Mouse (Mus musculus): ENCODE data around the gene Zbtb16. TPM values are rescaled to one million over a fixed set of nuclear protein-coding genes. Genes with fewer than 3 reads are reported as not detected.

Gene Zbtb16
- total RNA-seq, 1 experiment from 2014 or later = 21.6 TPM

GRCm38 (mm10) chr9:48707824-48708229, 128.2 kb downstream of the Zbtb16 start:
- DNase-seq = peak; percentile 34

- DNase-seq = peak; percentile 26
These were observed 128.7 kb downstream of the Zbtb16 start for GRCm38 (mm10) chr9:48707134-48707823.

DNA sequence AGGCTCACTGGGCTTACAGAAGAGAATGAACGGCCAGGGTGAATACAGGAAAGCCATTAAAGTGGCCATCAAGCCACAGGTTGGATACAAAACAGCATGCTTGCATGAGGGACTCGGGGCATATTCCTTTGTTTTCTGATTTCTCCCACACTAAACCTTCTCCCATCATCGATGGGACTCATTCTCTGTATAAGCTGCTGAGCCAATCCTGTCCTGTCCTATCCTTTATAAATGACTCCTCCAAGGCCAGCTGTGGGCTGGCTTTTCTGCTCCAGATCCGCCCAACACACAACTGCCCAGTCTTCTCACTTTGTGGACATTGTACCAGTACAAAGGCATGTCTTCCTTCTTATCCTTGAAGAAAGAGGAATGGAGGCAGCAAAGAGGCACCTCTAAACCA, 134.7 kb downstream of the Zbtb16 start:
- DNase-seq = no peak

- no peak for DNase-seq
These were observed 135.2 kb downstream of the Zbtb16 start for GRCm38 (mm10) chr9:48700871-48701270.

GRCm38 (mm10) chr9:48697470-48697815, 138.6 kb downstream of the Zbtb16 start:
- DNase-seq = no peak

GRCm38 (mm10) chr9:48696731-48697469, 139.1 kb downstream of the Zbtb16 start:
- DNase-seq = no peak

- no peak for DNase-seq
These were observed 139.7 kb downstream of the Zbtb16 start for GRCm38 (mm10) chr9:48696330-48696729.

DNA sequence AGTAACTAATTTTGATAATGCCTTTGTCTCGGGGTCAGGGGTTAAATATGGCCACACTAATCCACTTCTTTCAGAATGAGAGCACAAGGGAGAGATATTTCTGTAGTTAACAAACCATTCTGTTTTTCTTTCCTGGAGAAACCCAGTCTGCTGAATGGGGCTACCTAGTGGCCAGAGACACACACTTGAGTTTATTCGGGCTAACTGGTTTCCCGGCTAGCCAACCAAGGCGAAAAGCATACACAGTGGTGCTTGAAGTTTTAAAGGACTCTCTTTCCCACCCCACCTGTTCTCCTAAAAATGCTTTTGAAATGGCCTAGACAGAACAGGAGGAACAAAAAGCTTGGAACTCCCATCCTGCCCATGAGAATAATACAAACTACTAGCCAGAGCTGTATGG, 140.2 kb downstream of the Zbtb16 start:
- no peak for DNase-seq

- no peak for DNase-seq
These were observed 141.4 kb downstream of the Zbtb16 start for GRCm38 (mm10) chr9:48694616-48695061.

DNA sequence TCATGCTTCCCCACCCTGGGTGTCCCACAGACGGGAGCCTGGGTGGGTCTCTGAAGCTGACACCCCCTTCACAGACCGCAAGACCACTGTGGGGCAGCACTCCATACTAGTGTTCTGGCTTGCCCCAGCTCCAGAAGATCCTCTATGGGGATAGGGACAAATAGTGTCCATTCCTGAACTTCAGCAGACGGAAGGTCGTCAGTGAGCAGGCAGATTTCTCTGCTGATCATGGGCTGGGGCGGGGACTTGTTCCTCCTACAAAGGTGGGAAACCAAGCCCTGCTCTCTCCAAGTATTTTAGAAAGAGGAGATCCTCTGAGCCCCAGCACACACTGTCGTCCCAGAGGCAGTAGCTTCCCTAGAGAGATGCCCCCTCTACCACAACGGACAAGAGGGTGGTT, 142.3 kb downstream of the Zbtb16 start:
- DNase-seq = no peak

- no peak for DNase-seq
These were observed 146.4 kb downstream of the Zbtb16 start for GRCm38 (mm10) chr9:48689718-48689980.

DNA sequence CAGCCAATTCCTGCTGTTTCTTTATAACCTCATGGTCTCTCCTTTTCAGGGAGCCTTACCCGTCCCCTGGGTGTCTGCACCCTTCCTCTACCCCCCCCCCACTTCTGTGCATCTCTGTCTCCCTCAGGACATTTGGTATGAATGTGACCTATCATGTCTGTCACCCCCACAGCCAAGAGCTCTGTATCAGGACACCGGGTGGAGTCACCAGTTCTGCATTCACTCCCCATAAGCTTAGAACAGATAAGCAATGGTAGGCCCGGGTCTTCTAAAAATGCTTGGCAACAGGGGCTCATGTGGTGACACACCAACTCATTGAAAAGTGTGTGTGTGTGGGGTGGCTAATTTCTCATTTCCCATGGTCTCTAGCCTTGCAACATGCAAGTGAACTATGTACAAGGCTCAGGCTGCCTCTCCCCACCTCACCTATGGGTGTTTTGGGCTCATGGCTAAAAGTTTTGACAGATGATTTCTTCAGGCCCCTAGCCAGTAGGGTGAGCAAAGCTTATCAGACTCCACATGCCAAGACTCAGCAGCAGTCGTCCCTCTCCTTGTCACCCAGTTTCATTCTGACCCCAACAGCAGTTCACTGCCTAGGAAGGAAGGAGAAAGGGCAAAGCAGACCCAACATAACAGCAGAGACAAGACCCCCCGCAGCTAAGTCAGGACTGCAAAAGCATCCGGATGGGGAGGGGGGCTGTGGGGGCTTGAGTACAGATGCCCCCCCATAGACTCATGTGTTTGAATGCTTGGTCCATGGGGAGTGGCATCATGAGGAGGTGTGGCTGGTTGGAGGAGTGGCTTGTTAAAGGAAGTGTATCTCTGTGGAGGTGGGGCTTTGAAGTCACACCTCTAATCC, 146.9 kb downstream of the Zbtb16 start:
- no peak for DNase-seq

DNA sequence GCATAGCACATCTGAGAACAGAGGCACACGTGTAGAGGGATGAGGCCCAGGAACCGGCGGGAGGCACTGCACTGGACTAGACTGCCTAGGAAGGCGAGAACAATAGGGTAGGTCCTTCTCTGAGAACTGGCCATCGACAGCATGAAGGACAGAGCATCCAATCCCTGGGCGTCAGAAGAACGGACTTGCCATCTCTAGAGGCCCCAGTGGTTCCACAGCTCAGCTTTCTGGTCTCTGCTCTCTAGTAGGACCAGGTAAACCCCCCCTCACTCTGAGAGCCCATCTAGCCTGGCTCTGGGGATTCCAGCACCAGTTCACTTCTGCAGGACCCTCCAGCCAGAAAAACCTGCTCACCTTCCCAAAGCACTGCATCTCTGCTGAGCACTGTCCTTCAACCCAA, 148.1 kb downstream of the Zbtb16 start:
- DNase-seq = no peak

DNA sequence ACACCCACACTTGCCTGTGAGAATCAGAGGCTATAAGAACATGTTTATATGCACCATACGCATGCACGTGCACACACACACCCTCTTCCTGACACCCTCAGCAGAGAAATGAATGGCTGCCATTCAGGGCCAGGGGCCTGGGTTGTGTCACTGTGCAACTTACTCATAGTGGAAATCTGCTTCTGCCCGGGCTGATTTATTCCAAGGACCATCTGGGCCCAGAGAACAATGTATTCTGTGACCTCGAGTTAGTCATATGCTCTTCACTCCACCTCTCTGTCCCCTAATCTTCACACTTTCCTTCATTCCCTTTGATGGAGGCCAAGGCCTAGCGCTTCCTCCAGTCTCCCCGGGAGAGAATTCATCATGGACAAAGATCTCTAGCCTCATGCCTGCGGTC, 150.3 kb downstream of the Zbtb16 start:
- peak; percentile 30 for DNase-seq

DNA sequence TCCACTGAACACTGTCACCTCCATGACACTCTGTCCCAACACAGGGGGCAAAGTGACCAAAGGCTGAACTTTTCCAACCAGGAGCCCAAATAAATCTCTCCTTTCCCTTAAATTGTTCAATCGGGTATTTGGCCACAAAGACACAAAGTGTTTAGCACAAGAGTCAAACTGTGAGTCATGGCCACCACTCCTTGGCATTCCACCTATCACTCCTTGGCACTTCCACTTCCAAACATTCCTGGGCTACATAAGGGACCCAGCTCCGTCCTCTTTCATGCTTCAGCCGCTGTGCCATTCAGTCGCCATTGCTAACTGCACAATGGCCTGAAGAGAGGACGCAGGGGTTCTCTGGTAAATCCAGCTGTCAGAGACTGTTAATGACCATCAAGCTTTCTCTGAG, 151.9 kb downstream of the Zbtb16 start:
- DNase-seq = no peak

DNA sequence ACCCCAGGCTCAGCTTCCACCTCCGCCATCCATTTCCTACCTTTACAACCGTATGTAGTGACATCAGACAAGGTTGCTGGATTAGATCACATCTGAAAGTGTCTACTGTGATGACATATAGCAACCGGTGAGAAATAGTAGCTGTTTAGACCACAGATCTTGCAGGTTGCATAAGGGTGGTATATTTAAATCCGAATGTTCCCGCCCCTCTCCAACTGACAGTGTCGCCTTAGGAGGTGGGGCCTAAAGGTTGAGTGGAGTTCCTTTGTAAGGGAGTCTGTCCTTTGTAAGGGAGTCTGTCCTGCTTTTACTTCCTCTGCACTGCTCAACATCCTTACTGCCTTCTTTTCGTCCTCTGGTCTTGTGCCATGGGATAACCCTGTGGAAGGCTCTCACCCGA, 154.8 kb downstream of the Zbtb16 start:
- DNase-seq = no peak

- DNase-seq = no peak
These were observed 157.3 kb downstream of the Zbtb16 start for GRCm38 (mm10) chr9:48678426-48679358.

DNA sequence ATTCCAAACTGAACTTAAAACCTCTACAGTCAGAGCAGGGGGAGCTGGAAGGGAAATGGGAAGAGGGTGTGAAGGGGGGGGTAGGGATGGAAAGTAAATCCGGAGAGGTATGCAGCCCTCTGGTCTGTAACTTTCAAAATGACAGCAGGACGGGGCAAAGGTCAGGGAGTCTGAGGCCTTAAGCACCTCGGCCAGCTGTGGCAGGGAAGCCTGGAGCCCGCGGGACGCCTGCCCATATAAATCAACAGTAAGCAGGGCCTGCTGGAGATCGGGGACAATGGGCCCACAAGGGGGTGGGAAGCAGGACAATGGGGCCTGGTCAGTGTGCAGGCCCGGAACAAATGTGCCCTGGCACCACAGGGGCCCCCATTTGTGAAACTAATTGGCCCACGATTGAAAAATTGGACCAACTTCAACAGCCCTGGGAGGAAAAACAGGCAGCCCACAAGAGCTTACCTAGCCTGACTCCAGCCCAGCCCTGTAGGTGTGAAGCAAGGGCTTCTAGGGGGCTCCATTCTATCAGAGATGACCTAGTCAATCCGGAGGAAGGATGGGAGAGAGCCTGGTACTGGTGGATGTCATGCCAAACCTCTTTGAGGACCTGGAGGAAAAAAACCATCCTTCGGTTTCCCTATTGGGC, 160.8 kb downstream of the Zbtb16 start:
- no peak for DNase-seq

GRCm38 (mm10) chr9:48674359-48675015, 161.5 kb downstream of the Zbtb16 start:
- DNase-seq = no peak

DNA sequence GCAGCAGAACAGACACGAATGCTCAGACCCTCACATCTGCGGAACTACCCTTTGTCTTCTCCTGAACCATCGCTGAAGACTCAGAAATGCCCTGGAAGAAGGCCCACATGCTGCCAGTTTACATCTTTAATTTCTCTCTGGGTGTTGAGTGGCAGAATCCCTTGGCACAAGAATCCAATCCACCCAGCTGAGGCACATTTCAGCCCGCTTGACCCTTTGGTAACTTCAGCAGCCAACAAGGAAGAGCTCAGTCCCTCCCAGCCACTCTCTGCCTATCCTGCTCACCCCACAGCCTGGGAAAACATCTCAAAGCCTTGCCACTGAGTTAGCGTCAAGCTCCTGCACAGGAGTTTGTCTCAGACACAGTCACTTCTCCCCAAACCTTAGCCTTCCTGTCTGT, 162.2 kb downstream of the Zbtb16 start:
- no peak for DNase-seq

DNA sequence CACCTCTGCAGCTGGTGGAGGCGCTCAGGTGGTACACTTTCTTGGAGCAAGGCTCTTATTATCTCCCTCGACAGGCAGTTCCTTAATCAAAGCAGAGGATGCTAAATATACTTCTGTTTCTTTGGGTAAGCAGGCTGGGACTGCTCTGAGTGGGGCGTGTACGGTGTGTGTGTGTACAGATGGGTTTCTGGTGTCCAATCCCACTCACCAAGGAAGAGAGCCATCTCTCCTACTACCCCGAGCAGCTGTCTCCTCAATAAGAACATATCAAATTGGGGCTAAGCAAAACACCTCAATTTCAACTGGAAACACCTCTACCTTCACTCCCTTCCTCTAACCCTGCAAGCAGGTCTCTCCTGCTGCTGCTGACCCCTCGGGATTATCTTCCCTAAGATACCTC, 162.8 kb downstream of the Zbtb16 start:
- no peak for DNase-seq
